Comparison of ENCODE assay signal across 8 mouse cellular contexts in genomic region chr12:80259216-80260055, GRCm38 (mm10). TPM values are rescaled to one million over a fixed set of nuclear protein-coding genes. Genes with fewer than 3 reads are reported as not detected.
DNase-seq lines count a peak whose midpoint lies in the region; ATAC-seq and TF ChIP-seq lines count a peak whose summit lies in the region.

No protein-coding gene starts in this region.

- TF ChIP-seq CTCF in gastrocnemius, adult 2 months (IDR thresholded peaks at IDR 0.05) = peak; percentile 32

- no peaks in the 10 kb centered on the region for H3K27me3 ChIP-seq in hindbrain, embryonic 16.5 days (replicated peaks; ENCODE audit: control insufficient read depth, insufficient read depth, low read length)

- H3K9ac ChIP-seq in hindbrain, embryonic 16.5 days (ENCODE audit: low read depth, low read length) = peak overlapping the region; percentile 89

- peak overlapping the region; percentile 83 for H3K4me2 ChIP-seq in hindbrain, embryonic 16.5 days (ENCODE audit: low read length)

- H3K4me1 ChIP-seq in hindbrain, embryonic 16.5 days (ENCODE audit: control insufficient read depth, insufficient read depth, low read depth, low read length) = peaks cover 19% of the 10 kb centered on the region

- peak; percentile 61 to 62 for DNase-seq in cerebellum, postnatal 14 days
- peak; percentile 89 for DNase-seq in gastrocnemius, adult 2 months
- DNase-seq in left cerebral cortex, postnatal 14 days (ENCODE audit: low spot score in 2 of 2) = peak; percentile 42 to 53
- peak; percentile 79 for DNase-seq in right cerebral cortex, postnatal 25 days
- DNase-seq in c-Kit-positive CD71-positive TER-119-positive erythroid progenitor cells, embryonic 14.5 days (ENCODE audit: low spot score) = no peak

- H3K4me3 ChIP-seq in gastrocnemius, adult 2 months = peak overlapping the region; percentile 90
- H3K4me3 ChIP-seq in hindbrain, embryonic 16.5 days (ENCODE audit: low read length) = peak overlapping the region; percentile 88

- WGBS in hindbrain, embryonic 16.5 days = under 1% methylated on average over 56 of the region's 64 CpGs

- H3K9me3 ChIP-seq in hindbrain, embryonic 16.5 days (ENCODE audit: control insufficient read depth, low read length) = no peaks in the 10 kb centered on the region

- H3K36me3 ChIP-seq in hindbrain, embryonic 16.5 days (ENCODE audit: control insufficient read depth, insufficient read depth, low read length) = no peaks in the 10 kb centered on the region

- intact Hi-C loops in gastrocnemius, adult 2 months (cut with DNase I) = loop anchor here (2.0 kb wide), 1 partner anchor 61 kb away; no protein-coding TSS in a partner anchor
- intact Hi-C loops in left cerebral cortex, postnatal 14 days (cut with DNase I) = loop anchor here (5.0 kb wide), 2 partner anchors 57 to 118 kb away; no protein-coding TSS in a partner anchor

- ATAC-seq in activated CD4-positive, CD25-positive, alpha-beta regulatory T cell, adult 4 months = peak; percentile 53
- peak; percentile 62 for ATAC-seq in hindbrain, embryonic 16.5 days
- peak; percentile 44 for ATAC-seq in megakaryocyte progenitor cell, adult 5-6 weeks (replicated peaks; ENCODE audit: poor library complexity)

- peak overlapping the region; percentile 84 for H3K27ac ChIP-seq in gastrocnemius, adult 2 months
- H3K27ac ChIP-seq in hindbrain, embryonic 16.5 days (ENCODE audit: low read depth, low read length) = peak overlapping the region; percentile 90

RNA-seq across cellular contexts. Expression of gene Actn1, which starts 0.7 kb away (rescaled TPM):
- 10 to 100 TPM; 31.8 to 34.3 TPM for polyA plus RNA-seq in activated CD4-positive, CD25-positive, alpha-beta regulatory T cell, adult 4 months (2017; shearing (Covaris generic))
- total RNA-seq in gastrocnemius, adult 2 months (2021) = 10 to 100 TPM in 1 of 2 experiments, 1 to 10 TPM in 1; 8.4 to 11.9 TPM
- polyA plus RNA-seq in hindbrain, embryonic 16.5 days (2015; fragmentation: Nextera tagmentation; extraction: Ambion mirVana) = 8.3 and 9.1 TPM in 2 replicates
- total RNA-seq in left cerebral cortex, postnatal 14 days (2021) = 100 to 1,000 TPM; 125 to 145 TPM
- 14.8 and 17.2 TPM in 2 replicates for total RNA-seq in megakaryocyte progenitor cell, adult 5-6 weeks (2015)
- 17.8 and 19.4 TPM in 2 replicates for total RNA-seq in megakaryocyte progenitor cell, adult 5-6 weeks (2017)

Comparison
In these comparisons a context has a peak if more than half of its experiments do, and no peak if none do; other contexts are left out.
1. RNA of gene Actn1, which starts 0.7 kb away (total RNA-seq): 125 to 145 TPM in left cerebral cortex, postnatal 14 days; 14.8 to 19.4 TPM in megakaryocyte progenitor cell, adult 5-6 weeks and 8.4 to 11.9 TPM in gastrocnemius, adult 2 months; every median in the first group is over 4 times any median in the second.
2. Peak in every context shown above with its lines, with median percentiles within 50 percentile points of each other: ATAC-seq.